Mouse (Mus musculus) brain, adult 2 months (tissue): ENCODE results near the gene Ppp3ca.

Experiments used
- DNase-seq: peaks from one replicate; pipeline ENCODE4 v3.0.0; 2011; ENCODE audit warnings: low read depth, low spot score

The Ppp3ca gene

GRCm38 (mm10) chr3:136722493-136722892 is 52.6 kb downstream of the Ppp3ca start:
- DNase-seq, result peak; percentile 40

GRCm38 (mm10) chr3:136725311-136726156 is 55.6 kb downstream of the Ppp3ca start:
- DNase-seq, result peak; percentile 96

- no peak for DNase-seq
These were observed 58.0 kb downstream of the Ppp3ca start for GRCm38 (mm10) chr3:136727877-136728276.

- DNase-seq, result no peak
These were observed 60.1 kb downstream of the Ppp3ca start for GRCm38 (mm10) chr3:136729978-136730377.

GRCm38 (mm10) chr3:136731579-136731978 is 61.7 kb downstream of the Ppp3ca start:
- DNase-seq, result peak; percentile 62

GRCm38 (mm10) chr3:136736021-136736420 is 66.1 kb downstream of the Ppp3ca start:
- no peak for DNase-seq

- no peak for DNase-seq
These were observed 66.9 kb downstream of the Ppp3ca start for GRCm38 (mm10) chr3:136736773-136737298.

- DNase-seq, result no peak
These were observed 68.5 kb downstream of the Ppp3ca start for GRCm38 (mm10) chr3:136738474-136738873.

GRCm38 (mm10) chr3:136738914-136739313 is 69.0 kb downstream of the Ppp3ca start:
- DNase-seq, result no peak

- no peak for DNase-seq
These were observed 71.7 kb downstream of the Ppp3ca start for GRCm38 (mm10) chr3:136741659-136742058.

GRCm38 (mm10) chr3:136742258-136743057 is 72.5 kb downstream of the Ppp3ca start:
- no peak for DNase-seq

GRCm38 (mm10) chr3:136744295-136744897 is 74.5 kb downstream of the Ppp3ca start:
- peak; percentile 47 for DNase-seq

- DNase-seq, result peak; percentile 55
These were observed 75.5 kb downstream of the Ppp3ca start for GRCm38 (mm10) chr3:136745456-136745855.

GRCm38 (mm10) chr3:136748761-136749476 is 79.0 kb downstream of the Ppp3ca start:
- peak; percentile 79 for DNase-seq

- no peak for DNase-seq
These were observed 79.5 kb downstream of the Ppp3ca start for GRCm38 (mm10) chr3:136749477-136749797.

- DNase-seq, result peak; percentile 39
These were observed 80.0 kb downstream of the Ppp3ca start for GRCm38 (mm10) chr3:136749951-136750350.

GRCm38 (mm10) chr3:136752126-136752716 is 82.3 kb downstream of the Ppp3ca start:
- no peak for DNase-seq

GRCm38 (mm10) chr3:136756137-136756536 is 86.2 kb downstream of the Ppp3ca start:
- no peak for DNase-seq

GRCm38 (mm10) chr3:136759446-136759845 is 89.5 kb downstream of the Ppp3ca start:
- DNase-seq, result no peak

GRCm38 (mm10) chr3:136761292-136761978 is 91.5 kb downstream of the Ppp3ca start:
- DNase-seq, result peak; percentile 68
